Mouse (Mus musculus) small intestine, adult 2 months (tissue): ENCODE measurements at regions not wholly inside any gene's neighbourhood (a gene's known extent, or its start where the extent isn't known, plus 50 kb on each side); places are given as distances from the start of the nearest gene placed in this dataset.

Experiments
- CTCF ChIP-seq: fragments of 200-500 bp; IDR thresholded peaks from 2 replicates; pipeline ENCODE4 v1.5.1; 2012; ENCODE audit warnings: low read depth, mild to moderate bottlenecking, control low read depth, inconsistent platforms, low read length, moderate library complexity, mixed read lengths; ENCODE audit not compliant: insufficient replicate concordance, insufficient read length; ENCODE audit errors: extremely low read depth
- POLR2A ChIP-seq: fragments of 200-500 bp; IDR thresholded peaks from 2 replicates; pipeline ENCODE4 v1.6.1; 2012; ENCODE audit warnings: low read depth, mild to moderate bottlenecking, control low read depth, inconsistent platforms, low read length, moderate library complexity

DNA sequence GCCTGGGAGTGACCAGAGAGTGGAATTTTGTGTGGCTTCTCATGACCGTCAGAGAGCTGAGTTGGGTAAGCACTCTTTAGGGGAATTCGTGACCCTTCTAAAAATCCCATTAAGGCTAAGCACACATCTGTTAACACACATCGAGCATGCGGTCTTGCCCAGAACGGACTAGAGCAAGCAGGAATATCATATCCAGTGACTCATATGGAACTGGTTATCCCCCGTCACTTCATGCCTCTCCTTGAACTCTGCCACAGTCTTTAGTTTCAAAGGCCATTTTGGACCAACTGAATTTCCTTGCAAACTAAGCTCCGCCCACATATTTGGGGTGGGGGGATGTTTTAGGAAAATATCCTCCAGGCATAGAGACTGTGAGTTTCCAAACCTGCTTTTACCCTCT lies 186.7 kb upstream of the Usp24 start:
- no peak for TF ChIP-seq POLR2A
- TF ChIP-seq CTCF, result no peak
